Mouse (Mus musculus) neural tube, embryonic 14.5 days (tissue): ENCODE data around the gene Cwf19l1. TPM values are rescaled to one million over a fixed set of nuclear protein-coding genes. Genes with fewer than 3 reads are reported as not detected.

Experiments
- ATAC-seq: fragments of 200-750 bp; cut with Nextera tagmentation; 2 replicates; pipeline ENCODE4 v1.8.0; 2017; ENCODE audit warnings: low read depth, mild to moderate bottlenecking, moderate TSS enrichment, moderate library complexity
- H3K27ac ChIP-seq: fragments of 300-500 bp; sonication (generic); 2 replicates; pipeline ENCODE4 v1.5.1; 2014; ENCODE audit warnings: low read depth, mild to moderate bottlenecking, control low read depth, low read length, moderate library complexity, mixed read lengths
- H3K27me3 ChIP-seq: fragments of 300-500 bp; sonication (generic); 2 replicates; pipeline ENCODE4 v1.6.1; 2014; ENCODE audit warnings: low read length; ENCODE audit not compliant: control insufficient read depth, insufficient read depth
- H3K36me3 ChIP-seq: fragments of 300-500 bp; sonication (generic); 2 replicates; pipeline ENCODE4 v1.6.1; 2014; ENCODE audit warnings: low read length, mixed read lengths; ENCODE audit not compliant: control insufficient read depth, insufficient read depth
- H3K4me1 ChIP-seq: fragments of 300-500 bp; sonication (generic); 2 replicates; pipeline ENCODE4 v1.6.1; 2014; ENCODE audit warnings: low read length; ENCODE audit not compliant: control insufficient read depth, insufficient read depth
- H3K4me2 ChIP-seq: fragments of 300-500 bp; sonication (generic); 2 replicates; pipeline ENCODE4 v1.6.1; 2014; ENCODE audit warnings: mild to moderate bottlenecking, low read depth, low read length, control low read depth
- H3K4me3 ChIP-seq: fragments of 300-500 bp; sonication (generic); 2 replicates; pipeline ENCODE4 v1.5.1; 2014; ENCODE audit warnings: low read depth, low read length, control low read depth, mixed read lengths
- H3K9ac ChIP-seq: fragments of 300-500 bp; sonication (generic); replicated peaks from 2 replicates; pipeline ENCODE4 v1.6.1; 2014; ENCODE audit warnings: low read depth, mild to moderate bottlenecking, control low read depth, low read length, mixed read lengths
- H3K9me3 ChIP-seq: fragments of 300-500 bp; sonication (generic); 2 replicates; pipeline ENCODE4 v1.6.1; 2016; ENCODE audit warnings: low read length; ENCODE audit not compliant: control insufficient read depth
- WGBS: fragments of 180-500 bp; shearing (Covaris S2); extraction: QIAGEN DNeasy Blood & Tissue Kit; methylation state at CpG from one replicate; pipeline ENCODE4 v1.1.7; 2014; 5-methylcytosine and 5-hydroxymethylcytosine counted together
- polyA plus RNA-seq: library from polyadenylated mRNA; unstranded; fragments of >200 nt; fragmentation: Nextera tagmentation; extraction: Ambion mirVana; gene quantifications from 2 replicates; pipeline ENCODE4 v1.2.1, GENCODE M21; 2014

The Cwf19l1 gene
- polyA plus RNA-seq, 1 experiment from 2014 or later: 32.2 TPM

- peaks cover 33% of the 10 kb centered on the region for H3K36me3 ChIP-seq
- no peaks in the 10 kb centered on the region for H3K9me3 ChIP-seq
- WGBS: 90% methylated on average over 11 of the region's 11 CpGs
- no peaks in the 10 kb centered on the region for H3K27me3 ChIP-seq
- H3K4me1 ChIP-seq: no peaks in the 10 kb centered on the region
- no peak overlapping the region for H3K4me2 ChIP-seq
- H3K9ac ChIP-seq: no peak overlapping the region
- H3K27ac ChIP-seq: no peak overlapping the region
- no peak overlapping the region for H3K4me3 ChIP-seq
- no peak for ATAC-seq
These were observed 60.7 kb downstream of the Cwf19l1 start for GRCm38 (mm10) chr19:44074986-44075385.

- Histone ChIP-seq H3K27me3 (no peaks in the 10 kb centered on the region), H3K27ac (no peak overlapping the region), H3K4me1 (no peaks in the 10 kb centered on the region), H3K4me3 (no peak overlapping the region), H3K9me3 (no peaks in the 10 kb centered on the region), H3K36me3 (peaks cover 10% of the 10 kb centered on the region; the same call in 1 of the 2 replicates), H3K9ac (no peak overlapping the region), H3K4me2 (no peak overlapping the region)
- ATAC-seq: no peak
- 57% methylated on average over 5 of the region's 5 CpGs for WGBS
These were observed 64.5 kb downstream of the Cwf19l1 start for GRCm38 (mm10) chr19:44071166-44071565.

- no peaks in the 10 kb centered on the region for H3K9me3 ChIP-seq
- peak overlapping the region; percentile 72 for H3K4me2 ChIP-seq
- peak overlapping the region; percentile 63 for H3K9ac ChIP-seq
- H3K27ac ChIP-seq: peak overlapping the region; percentile 30; the same call in 1 of the 2 replicates
- WGBS: 11% methylated on average over 4 of the region's 4 CpGs
- no peaks in the 10 kb centered on the region for H3K27me3 ChIP-seq
- peak overlapping the region; percentile 73 for H3K4me3 ChIP-seq
- no peak for ATAC-seq
- H3K4me1 ChIP-seq: no peaks in the 10 kb centered on the region
- H3K36me3 ChIP-seq: peaks cover 1% of the 10 kb centered on the region; the same call in 1 of the 2 replicates
These were observed 65.8 kb downstream of the Cwf19l1 start for GRCm38 (mm10) chr19:44069914-44070232.

GRCm38 (mm10) chr19:44069121-44069913, 66.4 kb downstream of the Cwf19l1 start, which contains the start of gene Erlin1:
Gene Erlin1 (minus strand): TSS chr19:44069785.
- H3K9ac ChIP-seq: peak within 1 kb of the TSS; percentile 63
- H3K27me3 ChIP-seq: no peaks in the 10 kb centered on the region
- WGBS: under 1% methylated on average over 68 of the region's 75 CpGs
- no peaks in the 10 kb centered on the region for H3K4me1 ChIP-seq
- no peaks in the 10 kb centered on the region for H3K36me3 ChIP-seq
- peak; percentile 95 for ATAC-seq
- H3K4me2 ChIP-seq: peak within 1 kb of the TSS; percentile 72
- peak within 1 kb of the TSS; percentile 69 for H3K27ac ChIP-seq
- H3K4me3 ChIP-seq: peak within 1 kb of the TSS; percentile 73
- no peaks in the 10 kb centered on the region for H3K9me3 ChIP-seq

- Histone ChIP-seq H3K27me3 (no peaks in the 10 kb centered on the region), H3K9ac (no peak overlapping the region; the same call in 1 of the 2 replicates), H3K4me2 (peak overlapping the region; percentile 72), H3K27ac (no peak overlapping the region), H3K4me3 (peak overlapping the region; percentile 73), H3K36me3 (0 out of 2 replicates have a peak, but pooled peaks cover 4% of the 10 kb centered on the region), H3K9me3 (no peaks in the 10 kb centered on the region), H3K4me1 (no peaks in the 10 kb centered on the region)
- 90% methylated on average over 4 of the region's 4 CpGs for WGBS
- no peak for ATAC-seq
These were observed 67.4 kb downstream of the Cwf19l1 start for GRCm38 (mm10) chr19:44068232-44068631.

GRCm38 (mm10) chr19:44067323-44068049, 68.2 kb downstream of the Cwf19l1 start:
- H3K9me3 ChIP-seq: no peaks in the 10 kb centered on the region
- 85% methylated on average over 9 of the region's 9 CpGs for WGBS
- no peak overlapping the region for H3K9ac ChIP-seq
- no peak overlapping the region for H3K4me2 ChIP-seq
- no peaks in the 10 kb centered on the region for H3K4me1 ChIP-seq
- H3K36me3 ChIP-seq: 0 out of 2 replicates have a peak, but pooled peaks cover 4% of the 10 kb centered on the region
- ATAC-seq: no peak
- H3K4me3 ChIP-seq: no peak overlapping the region
- no peaks in the 10 kb centered on the region for H3K27me3 ChIP-seq
- no peak overlapping the region for H3K27ac ChIP-seq

- Histone ChIP-seq H3K27ac (no peak overlapping the region), H3K4me3 (no peak overlapping the region), H3K9ac (no peak overlapping the region), H3K27me3 (no peaks in the 10 kb centered on the region), H3K9me3 (no peaks in the 10 kb centered on the region), H3K4me2 (no peak overlapping the region), H3K4me1 (no peaks in the 10 kb centered on the region), H3K36me3 (peaks cover 13% of the 10 kb centered on the region; the same call in 1 of the 2 replicates)
- no peak for ATAC-seq
- 94% methylated on average over 2 of the region's 2 CpGs for WGBS
These were observed 70.9 kb downstream of the Cwf19l1 start for GRCm38 (mm10) chr19:44064734-44065133.

- Histone ChIP-seq H3K36me3 (peaks cover 13% of the 10 kb centered on the region; the same call in 1 of the 2 replicates), H3K27ac (no peak overlapping the region), H3K4me2 (no peak overlapping the region), H3K4me1 (no peaks in the 10 kb centered on the region), H3K4me3 (no peak overlapping the region), H3K9ac (no peak overlapping the region), H3K27me3 (no peaks in the 10 kb centered on the region), H3K9me3 (no peaks in the 10 kb centered on the region)
- no peak for ATAC-seq
- 93% methylated on average over 7 of the region's 7 CpGs for WGBS
These were observed 71.9 kb downstream of the Cwf19l1 start for GRCm38 (mm10) chr19:44063773-44064172.

GRCm38 (mm10) chr19:44060226-44060625, 75.5 kb downstream of the Cwf19l1 start:
- no peak overlapping the region for H3K4me2 ChIP-seq
- no peak for ATAC-seq
- no peak overlapping the region for H3K9ac ChIP-seq
- no peaks in the 10 kb centered on the region for H3K4me1 ChIP-seq
- no peaks in the 10 kb centered on the region for H3K9me3 ChIP-seq
- H3K27me3 ChIP-seq: no peaks in the 10 kb centered on the region
- H3K4me3 ChIP-seq: no peak overlapping the region
- no peak overlapping the region for H3K27ac ChIP-seq
- WGBS: 91% methylated on average over 3 of the region's 3 CpGs
- peaks cover 27% of the 10 kb centered on the region; the same call in 1 of the 2 replicates for H3K36me3 ChIP-seq
